Mouse (Mus musculus): Measurements from ENCODE around the gene Gm20388. TPM values are rescaled to one million over a fixed set of nuclear protein-coding genes. Genes with fewer than 3 reads are reported as not detected.

Gm20388 gene
- polyA plus RNA-seq, 2 experiments = 8.5 TPM; not detected in 1

DNA sequence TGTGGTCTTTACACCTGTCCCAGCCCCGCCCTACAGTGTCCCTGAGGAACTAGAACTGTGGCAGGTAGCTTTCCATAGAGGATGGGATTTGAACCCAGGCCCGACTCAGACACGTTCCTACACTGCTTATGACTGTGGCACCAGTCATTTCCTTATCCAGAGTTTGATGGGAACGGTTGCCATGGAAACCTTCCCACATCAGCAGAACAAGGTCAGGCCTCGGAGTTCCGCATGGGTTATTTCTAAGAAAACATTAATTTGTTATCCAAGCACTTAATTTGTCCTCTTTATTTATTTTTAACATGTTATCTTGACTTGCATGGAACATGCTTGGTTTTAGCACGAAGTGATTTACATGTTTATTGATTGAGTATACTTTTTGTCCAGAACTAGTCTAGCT is 91.1 kb downstream of the Gm20388 start:
- Histone ChIP-seq H3K4me3 (ENCODE audit: insufficient read depth in 1 of 2, low read depth in 2 of 2, low read length in 2 of 2) (no peak overlapping the region), H3K4me2 (ENCODE audit: low read depth) (no peak overlapping the region), H3K27me3 (ENCODE audit: control insufficient read depth, insufficient read depth, low read length) (no peaks in the 10 kb centered on the region), H3K36me3 (replicated peaks; ENCODE audit: control insufficient read depth, insufficient read depth, low read depth) (no peaks in the 10 kb centered on the region), H3K27ac (no peak overlapping the region), H3K4me1 (replicated peaks; ENCODE audit: control insufficient read depth in 2 of 2, insufficient read depth in 2 of 2, low read length in 1 of 2) (no peaks in the 10 kb centered on the region), H3K9me3 (ENCODE audit: control insufficient read depth, low read length) (no peaks in the 10 kb centered on the region), H3K9ac (replicated peaks) (no peak overlapping the region)
- ATAC-seq (ENCODE audit: insufficient read depth) (no peak), DNase-seq (ENCODE audit: low read depth in 3 of 3, low spot score in 3 of 3) (no peak)
- TF ChIP-seq CTCF (IDR thresholded peaks at IDR 0.05; ENCODE audit: low read depth) = no peak
- TF ChIP-seq EP300 (IDR thresholded peaks at IDR 0.05; ENCODE audit: low read depth) = no peak
- WGBS (ENCODE audit: insufficient replicate concordance) = 56% methylated on average over 7 of the region's 7 CpGs

DNA sequence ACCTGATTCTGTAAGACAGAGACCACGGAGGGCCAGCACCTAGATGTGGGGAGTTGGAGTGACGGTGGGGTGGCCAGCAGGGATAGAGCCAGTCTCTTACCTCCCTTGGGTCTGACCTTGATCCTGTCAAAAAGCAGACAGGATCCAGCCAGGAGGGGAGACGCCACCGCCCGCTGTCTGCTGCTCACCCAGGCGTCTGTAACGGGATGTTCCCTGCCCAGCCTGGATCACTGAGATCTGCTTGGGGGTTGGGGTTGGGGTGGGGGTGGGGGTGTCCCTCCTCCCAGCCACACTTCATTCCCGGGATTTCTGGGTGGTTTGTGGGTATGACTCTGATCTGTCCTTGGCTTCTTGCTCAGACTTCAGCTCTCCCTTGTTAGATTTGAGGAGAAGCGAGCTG is 91.7 kb downstream of the Gm20388 start:
- Histone ChIP-seq H3K9me3 (ENCODE audit: control insufficient read depth, low read length) (no peaks in the 10 kb centered on the region), H3K27ac (no peak overlapping the region), H3K9ac (replicated peaks) (no peak overlapping the region), H3K36me3 (replicated peaks; ENCODE audit: control insufficient read depth, insufficient read depth, low read depth) (no peaks in the 10 kb centered on the region), H3K4me3 (ENCODE audit: insufficient read depth in 1 of 2, low read depth in 2 of 2, low read length in 2 of 2) (no peak overlapping the region), H3K27me3 (ENCODE audit: control insufficient read depth, insufficient read depth, low read length) (no peaks in the 10 kb centered on the region), H3K4me1 (replicated peaks; ENCODE audit: control insufficient read depth in 2 of 2, insufficient read depth in 2 of 2, low read length in 1 of 2) (no peaks in the 10 kb centered on the region), H3K4me2 (ENCODE audit: low read depth) (no peak overlapping the region)
- 54% methylated on average over 9 of the region's 9 CpGs for WGBS (ENCODE audit: insufficient replicate concordance)
- ATAC-seq (ENCODE audit: insufficient read depth) = no peak
- TF ChIP-seq EP300 (IDR thresholded peaks at IDR 0.05; ENCODE audit: low read depth) (no peak), CTCF (IDR thresholded peaks at IDR 0.05; ENCODE audit: low read depth) (no peak)
- no peak for DNase-seq (ENCODE audit: low read depth in 3 of 3, low spot score in 3 of 3)

DNA sequence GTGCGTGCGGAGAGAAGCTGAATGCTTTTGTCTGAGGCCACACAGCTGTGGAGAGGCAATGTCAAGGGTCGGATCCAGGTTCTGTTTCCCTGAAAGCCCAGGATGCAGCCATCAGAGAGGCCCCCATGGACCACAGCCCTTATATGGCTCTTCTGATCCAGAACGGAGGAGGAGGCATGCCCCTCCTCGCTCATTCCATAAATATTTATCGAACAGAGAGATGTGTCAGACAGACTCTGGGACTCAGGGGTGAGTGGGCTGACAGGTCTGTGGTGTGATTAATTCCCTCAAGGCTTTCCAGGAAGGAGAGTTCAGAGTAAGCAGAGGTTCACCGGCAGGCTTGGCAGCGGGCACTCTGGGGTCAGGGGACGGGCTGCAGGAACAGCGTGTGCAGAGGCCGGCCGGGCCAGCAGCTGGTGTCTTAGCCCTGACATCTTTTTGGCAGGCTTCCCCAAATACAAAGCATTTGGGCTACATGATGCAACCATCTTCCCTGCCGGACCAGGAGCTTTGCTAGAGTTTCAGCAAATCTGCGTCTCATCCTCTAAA is 93.6 kb downstream of the Gm20388 start:
- ATAC-seq (ENCODE audit: insufficient read depth) (no peak), DNase-seq (ENCODE audit: low read depth in 3 of 3, low spot score in 3 of 3) (no peak)

DNA sequence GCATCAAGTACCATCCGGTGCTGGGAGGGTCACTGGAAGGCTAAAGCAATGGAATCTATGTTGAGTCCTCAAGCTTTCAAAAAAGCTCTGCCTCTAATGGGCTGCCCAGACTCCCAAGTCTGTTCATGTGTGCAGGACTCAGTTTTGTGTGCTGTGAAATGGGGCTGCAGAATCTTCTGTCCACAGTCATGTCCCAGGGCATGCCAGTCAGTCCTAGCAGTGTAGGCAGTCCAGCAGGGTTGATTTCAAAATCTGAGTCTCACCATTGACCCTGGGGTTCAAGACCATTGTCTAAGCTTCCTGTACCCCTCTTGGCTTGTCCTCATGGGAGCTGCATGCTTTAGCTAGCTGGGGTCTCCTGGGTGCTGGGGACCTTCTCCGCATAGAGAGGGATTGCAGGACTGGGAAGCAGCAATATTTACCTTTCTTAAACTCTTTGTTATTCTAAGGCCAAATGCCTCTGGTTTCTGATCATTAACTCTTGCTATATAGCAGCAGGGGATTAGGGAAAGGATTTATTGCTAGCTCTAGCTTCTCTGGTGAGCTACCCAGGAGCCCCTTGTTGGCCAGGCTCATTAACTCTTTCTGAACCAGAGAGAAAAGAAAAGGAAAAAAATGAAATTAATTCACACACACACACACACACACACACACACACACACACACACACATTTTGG is 94.2 kb downstream of the Gm20388 start:
- no peak for ATAC-seq (ENCODE audit: insufficient read depth)
- Histone ChIP-seq H3K4me3 (ENCODE audit: insufficient read depth in 1 of 2, low read depth in 2 of 2, low read length in 2 of 2) (no peak overlapping the region), H3K9ac (replicated peaks) (no peak overlapping the region), H3K27ac (no peak overlapping the region), H3K27me3 (ENCODE audit: control insufficient read depth, insufficient read depth, low read length) (no peaks in the 10 kb centered on the region), H3K4me1 (replicated peaks; ENCODE audit: control insufficient read depth in 2 of 2, insufficient read depth in 2 of 2, low read length in 1 of 2) (no peaks in the 10 kb centered on the region), H3K9me3 (ENCODE audit: control insufficient read depth, low read length) (no peaks in the 10 kb centered on the region), H3K4me2 (ENCODE audit: low read depth) (no peak overlapping the region), H3K36me3 (replicated peaks; ENCODE audit: control insufficient read depth, insufficient read depth, low read depth) (no peaks in the 10 kb centered on the region)
- TF ChIP-seq EP300 (IDR thresholded peaks at IDR 0.05; ENCODE audit: low read depth) = no peak
- no peak for TF ChIP-seq CTCF (IDR thresholded peaks at IDR 0.05; ENCODE audit: low read depth)
- WGBS (ENCODE audit: insufficient replicate concordance) = 46% methylated on average over 2 of the region's 2 CpGs
- no peak for DNase-seq (ENCODE audit: low read depth in 3 of 3, low spot score in 3 of 3)

More for the DNA sequence above, 93.6 kb downstream of the Gm20388 start:
- Histone ChIP-seq H3K4me2 (ENCODE audit: low read depth) (no peak overlapping the region), H3K4me1 (replicated peaks; ENCODE audit: control insufficient read depth in 2 of 2, insufficient read depth in 2 of 2, low read length in 1 of 2) (no peaks in the 10 kb centered on the region), H3K9me3 (ENCODE audit: control insufficient read depth, low read length) (no peaks in the 10 kb centered on the region), H3K27me3 (ENCODE audit: control insufficient read depth, insufficient read depth, low read length) (no peaks in the 10 kb centered on the region), H3K27ac (no peak overlapping the region), H3K4me3 (ENCODE audit: insufficient read depth in 1 of 2, low read depth in 2 of 2, low read length in 2 of 2) (no peak overlapping the region), H3K36me3 (replicated peaks; ENCODE audit: control insufficient read depth, insufficient read depth, low read depth) (no peaks in the 10 kb centered on the region), H3K9ac (replicated peaks) (no peak overlapping the region)
- 50% methylated on average over 14 of the region's 14 CpGs for WGBS (ENCODE audit: insufficient replicate concordance)
- TF ChIP-seq EP300 (IDR thresholded peaks at IDR 0.05; ENCODE audit: low read depth) (no peak), CTCF (IDR thresholded peaks at IDR 0.05; ENCODE audit: low read depth) (no peak)

DNA sequence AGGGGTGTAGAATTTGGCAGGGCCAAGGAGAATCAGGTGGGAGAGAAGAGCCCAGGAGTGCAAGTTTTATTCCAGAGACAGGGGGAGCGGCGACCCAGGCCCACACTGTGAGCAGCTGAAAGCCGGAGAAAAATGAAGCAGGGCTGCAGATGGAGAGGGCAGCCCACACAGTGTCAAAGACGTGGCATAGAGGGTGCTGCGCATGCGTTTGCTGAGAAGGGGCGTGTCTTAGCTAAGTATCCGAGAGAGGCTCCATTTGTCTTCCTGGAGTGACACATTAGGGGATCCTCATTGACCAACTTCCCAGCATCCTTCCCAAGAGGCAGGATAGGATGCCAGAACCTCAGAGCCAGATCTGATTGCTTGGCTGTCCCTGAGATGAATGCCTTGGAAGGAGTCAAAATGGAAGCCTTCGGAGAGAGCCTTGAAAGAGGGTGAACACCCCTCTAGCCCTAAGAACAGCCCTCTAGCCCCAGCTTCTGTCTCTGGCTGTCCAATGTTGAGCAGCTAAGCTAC is 96.1 kb downstream of the Gm20388 start:
- no peak overlapping the region for H3K9ac ChIP-seq (replicated peaks)
- 42% methylated on average over 9 of the region's 9 CpGs for WGBS (ENCODE audit: insufficient replicate concordance)
- H3K27me3 ChIP-seq (ENCODE audit: control insufficient read depth, insufficient read depth, low read length) = no peaks in the 10 kb centered on the region

More for the DNA sequence above, 96.1 kb downstream of the Gm20388 start:
- Histone ChIP-seq H3K4me2 (ENCODE audit: low read depth) (no peak overlapping the region), H3K27ac (no peak overlapping the region), H3K36me3 (replicated peaks; ENCODE audit: control insufficient read depth, insufficient read depth, low read depth) (no peaks in the 10 kb centered on the region), H3K4me1 (replicated peaks; ENCODE audit: control insufficient read depth in 2 of 2, insufficient read depth in 2 of 2, low read length in 1 of 2) (no peaks in the 10 kb centered on the region), H3K4me3 (ENCODE audit: insufficient read depth in 1 of 2, low read depth in 2 of 2, low read length in 2 of 2) (no peak overlapping the region), H3K9me3 (ENCODE audit: control insufficient read depth, low read length) (no peaks in the 10 kb centered on the region)
- TF ChIP-seq EP300 (IDR thresholded peaks at IDR 0.05; ENCODE audit: low read depth) (no peak), CTCF (IDR thresholded peaks at IDR 0.05; ENCODE audit: low read depth) (no peak)
- DNase-seq (ENCODE audit: low read depth in 3 of 3, low spot score in 3 of 3) (no peak), ATAC-seq (ENCODE audit: insufficient read depth) (no peak)

All from liver, embryonic 14.5 days (tissue).